Mouse (Mus musculus): ENCODE results near the gene Ppm1j. TPM values are rescaled to one million over a fixed set of nuclear protein-coding genes. Genes with fewer than 3 reads are reported as not detected.

Ppm1j gene
- polyA plus RNA-seq, 1 experiment from 2014 or later: 7.0 TPM

- Histone ChIP-seq H3K9ac (replicated peaks; ENCODE audit: low read length) (no peak overlapping the region), H3K27me3 (ENCODE audit: insufficient read depth, low read length) (peaks cover 47% of the 10 kb centered on the region), H3K4me3 (ENCODE audit: low read length) (no peak overlapping the region), H3K27ac (ENCODE audit: low read length) (no peak overlapping the region), H3K4me1 (ENCODE audit: insufficient read depth, low read length) (peaks cover 23% of the 10 kb centered on the region), H3K9me3 (ENCODE audit: low read length) (no peaks in the 10 kb centered on the region), H3K4me2 (replicated peaks; ENCODE audit: low read depth, low read length) (no peak overlapping the region), H3K36me3 (ENCODE audit: insufficient read depth, low read length) (no peaks in the 10 kb centered on the region)
- ATAC-seq (ENCODE audit: low FRiP score, low TSS enrichment): no peak
- 3% methylated on average over 7 of the region's 7 CpGs for WGBS
Observed at GRCm38 (mm10) chr3:104779949-104780348, 907 bp upstream of the Ppm1j start.

- H3K9ac ChIP-seq (replicated peaks; ENCODE audit: low read length): peak within 1 kb of the TSS; percentile 60
- H3K27me3 ChIP-seq (ENCODE audit: insufficient read depth, low read length): peaks cover 41% of the 10 kb centered on the region
- ATAC-seq (ENCODE audit: low FRiP score, low TSS enrichment): peak; percentile 35
- H3K4me2 ChIP-seq (replicated peaks; ENCODE audit: low read depth, low read length): peak within 1 kb of the TSS; percentile 97
- H3K4me3 ChIP-seq (ENCODE audit: low read length): peak within 1 kb of the TSS; percentile 56
- under 1% methylated on average over 26 of the region's 26 CpGs for WGBS
- H3K9me3 ChIP-seq (ENCODE audit: low read length): no peaks in the 10 kb centered on the region
- H3K4me1 ChIP-seq (ENCODE audit: insufficient read depth, low read length): peaks cover 23% of the 10 kb centered on the region
- no peak within 1 kb of the TSS for H3K27ac ChIP-seq (ENCODE audit: low read length)
- no peaks in the 10 kb centered on the region for H3K36me3 ChIP-seq (ENCODE audit: insufficient read depth, low read length)
Observed at GRCm38 (mm10) chr3:104781471-104781903, 631 bp downstream of the Ppm1j start, which contains the start of gene Fam19a3. Gene Fam19a3, minus strand, starts transcription at chr3:104781840.

GRCm38 (mm10) chr3:104782061-104782681 lies 1.3 kb downstream of the Ppm1j start:
- 18% methylated on average over 12 of the region's 12 CpGs for whole genome bisulfite sequencing
- Histone ChIP-seq H3K9me3 (ENCODE audit: low read length) (no peaks in the 10 kb centered on the region), H3K4me2 (replicated peaks; ENCODE audit: low read depth, low read length) (peak overlapping the region; percentile 97), H3K4me3 (ENCODE audit: low read length) (peak overlapping the region; percentile 56), H3K27ac (ENCODE audit: low read length) (no peak overlapping the region), H3K27me3 (ENCODE audit: insufficient read depth, low read length) (peaks cover 34% of the 10 kb centered on the region), H3K36me3 (ENCODE audit: insufficient read depth, low read length) (no peaks in the 10 kb centered on the region), H3K9ac (replicated peaks; ENCODE audit: low read length) (no peak overlapping the region; the same call in 1 of the 2 replicates), H3K4me1 (ENCODE audit: insufficient read depth, low read length) (peaks cover 23% of the 10 kb centered on the region)
- ATAC-seq (ENCODE audit: low FRiP score, low TSS enrichment): peak; percentile 21; the same call in 1 of the 2 replicates

- Histone ChIP-seq H3K4me3 (ENCODE audit: low read length) (no peak overlapping the region), H3K4me2 (replicated peaks; ENCODE audit: low read depth, low read length) (no peak overlapping the region), H3K36me3 (ENCODE audit: insufficient read depth, low read length) (no peaks in the 10 kb centered on the region), H3K27me3 (ENCODE audit: insufficient read depth, low read length) (peaks cover 17% of the 10 kb centered on the region), H3K9me3 (ENCODE audit: low read length) (no peaks in the 10 kb centered on the region), H3K4me1 (ENCODE audit: insufficient read depth, low read length) (peaks cover 27% of the 10 kb centered on the region), H3K27ac (ENCODE audit: low read length) (no peak overlapping the region), H3K9ac (replicated peaks; ENCODE audit: low read length) (no peak overlapping the region)
- ATAC-seq (ENCODE audit: low FRiP score, low TSS enrichment): no peak
- 45% methylated on average over 14 of the region's 14 CpGs for WGBS
Observed at GRCm38 (mm10) chr3:104783971-104784500, 3.2 kb downstream of the Ppm1j start.

- no peak overlapping the region for H3K27ac ChIP-seq (ENCODE audit: low read length)
- no peak for ATAC-seq (ENCODE audit: low FRiP score, low TSS enrichment)
Observed at GRCm38 (mm10) chr3:104785284-104785683, 4.4 kb downstream of the Ppm1j start.

GRCm38 (mm10) chr3:104788075-104788474 lies 7.2 kb downstream of the Ppm1j start, which contains the start of gene Rhoc:
Gene Rhoc, plus strand, starts transcription at chr3:104788375.
- H3K9ac ChIP-seq (replicated peaks; ENCODE audit: low read length): peak within 1 kb of the TSS; percentile 84
- H3K36me3 ChIP-seq (ENCODE audit: insufficient read depth, low read length): peaks cover 14% of the 10 kb centered on the region
- peak within 1 kb of the TSS; percentile 85 for H3K27ac ChIP-seq (ENCODE audit: low read length)
- WGBS: 25% methylated on average over 3 of the region's 3 CpGs
- H3K4me2 ChIP-seq (replicated peaks; ENCODE audit: low read depth, low read length): peak within 1 kb of the TSS; percentile 71
- H3K4me1 ChIP-seq (ENCODE audit: insufficient read depth, low read length): peaks cover 43% of the 10 kb centered on the region
- ATAC-seq (ENCODE audit: low FRiP score, low TSS enrichment): no peak
- H3K4me3 ChIP-seq (ENCODE audit: low read length): peak within 1 kb of the TSS; percentile 75
- H3K27me3 ChIP-seq (ENCODE audit: insufficient read depth, low read length): 0 out of 2 replicates have a peak, but pooled peaks cover 3% of the 10 kb centered on the region
- H3K9me3 ChIP-seq (ENCODE audit: low read length): no peaks in the 10 kb centered on the region

More at GRCm38 (mm10) chr3:104785284-104785683, 4.4 kb downstream of the Ppm1j start:
- Histone ChIP-seq H3K27me3 (ENCODE audit: insufficient read depth, low read length) (peaks cover 10% of the 10 kb centered on the region; the same call in 1 of the 2 replicates), H3K36me3 (ENCODE audit: insufficient read depth, low read length) (no peaks in the 10 kb centered on the region), H3K4me3 (ENCODE audit: low read length) (no peak overlapping the region), H3K4me1 (ENCODE audit: insufficient read depth, low read length) (peaks cover 38% of the 10 kb centered on the region), H3K4me2 (replicated peaks; ENCODE audit: low read depth, low read length) (no peak overlapping the region), H3K9ac (replicated peaks; ENCODE audit: low read length) (no peak overlapping the region), H3K9me3 (ENCODE audit: low read length) (no peaks in the 10 kb centered on the region)
- 88% methylated on average over 6 of the region's 6 CpGs for WGBS

- peaks cover 50% of the 10 kb centered on the region for H3K4me1 ChIP-seq (ENCODE audit: insufficient read depth, low read length)
- H3K9me3 ChIP-seq (ENCODE audit: low read length): no peaks in the 10 kb centered on the region
- H3K9ac ChIP-seq (replicated peaks; ENCODE audit: low read length): peak overlapping the region; percentile 84
- peak; percentile 93 for ATAC-seq (ENCODE audit: low FRiP score, low TSS enrichment)
- peak overlapping the region; percentile 85 for H3K27ac ChIP-seq (ENCODE audit: low read length)
- peaks cover 20% of the 10 kb centered on the region for H3K36me3 ChIP-seq (ENCODE audit: insufficient read depth, low read length)
- H3K4me3 ChIP-seq (ENCODE audit: low read length): peak overlapping the region; percentile 75
- peak overlapping the region; percentile 71 for H3K4me2 ChIP-seq (replicated peaks; ENCODE audit: low read depth, low read length)
- under 1% methylated on average over 50 of the region's 52 CpGs for WGBS
- H3K27me3 ChIP-seq (ENCODE audit: insufficient read depth, low read length): no peaks in the 10 kb centered on the region
Observed at GRCm38 (mm10) chr3:104788561-104789311, 7.9 kb downstream of the Ppm1j start.

GRCm38 (mm10) chr3:104789312-104789605 lies 8.4 kb downstream of the Ppm1j start:
- Histone ChIP-seq H3K9ac (replicated peaks; ENCODE audit: low read length) (peak overlapping the region; percentile 84), H3K4me1 (ENCODE audit: insufficient read depth, low read length) (peaks cover 55% of the 10 kb centered on the region), H3K36me3 (ENCODE audit: insufficient read depth, low read length) (peaks cover 20% of the 10 kb centered on the region), H3K27me3 (ENCODE audit: insufficient read depth, low read length) (no peaks in the 10 kb centered on the region), H3K4me2 (replicated peaks; ENCODE audit: low read depth, low read length) (peak overlapping the region; percentile 71), H3K27ac (ENCODE audit: low read length) (peak overlapping the region; percentile 85), H3K9me3 (ENCODE audit: low read length) (no peaks in the 10 kb centered on the region), H3K4me3 (ENCODE audit: low read length) (peak overlapping the region; percentile 75)
- under 1% methylated on average over 10 of the region's 10 CpGs for WGBS
- peak; percentile 41; the same call in 1 of the 2 replicates for ATAC-seq (ENCODE audit: low FRiP score, low TSS enrichment)

GRCm38 (mm10) chr3:104789822-104790221 lies 9.0 kb downstream of the Ppm1j start:
- ATAC-seq (ENCODE audit: low FRiP score, low TSS enrichment): no peak
- H3K4me2 ChIP-seq (replicated peaks; ENCODE audit: low read depth, low read length): peak overlapping the region; percentile 71
- peak overlapping the region; percentile 84 for H3K9ac ChIP-seq (replicated peaks; ENCODE audit: low read length)
- peak overlapping the region; percentile 85 for H3K27ac ChIP-seq (ENCODE audit: low read length)
- H3K4me1 ChIP-seq (ENCODE audit: insufficient read depth, low read length): peaks cover 61% of the 10 kb centered on the region
- H3K9me3 ChIP-seq (ENCODE audit: low read length): no peaks in the 10 kb centered on the region
- H3K4me3 ChIP-seq (ENCODE audit: low read length): peak overlapping the region; percentile 75
- WGBS: 21% methylated on average over 13 of the region's 13 CpGs
- H3K27me3 ChIP-seq (ENCODE audit: insufficient read depth, low read length): no peaks in the 10 kb centered on the region
- peaks cover 20% of the 10 kb centered on the region for H3K36me3 ChIP-seq (ENCODE audit: insufficient read depth, low read length)
